Mouse (Mus musculus) heart, embryonic 15.5 days (tissue): ENCODE results near the gene Ipo8. TPM values are rescaled to one million over a fixed set of nuclear protein-coding genes. Genes with fewer than 3 reads are reported as not detected.

Source experiments
- ATAC-seq: fragments of 200-750 bp; cut with Nextera tagmentation; replicated peaks from 2 replicates; pipeline ENCODE4 v1.8.0; 2017; ENCODE audit warnings: low read depth, moderate TSS enrichment; ENCODE audit not compliant: insufficient number of reproducible peaks, insufficient read depth, low FRiP score
- H3K27ac ChIP-seq: fragments of 300-500 bp; sonication (generic); 2 replicates; pipeline ENCODE4 v1.5.1; 2015; ENCODE audit warnings: mild to moderate bottlenecking, inconsistent platforms
- H3K27me3 ChIP-seq: fragments of 300-500 bp; sonication (generic); 2 replicates; pipeline ENCODE4 v1.6.1; 2015; ENCODE audit warnings: inconsistent platforms
- H3K36me3 ChIP-seq: fragments of 300-500 bp; sonication (generic); 2 replicates; pipeline ENCODE4 v1.6.1; 2015; ENCODE audit warnings: mild to moderate bottlenecking, inconsistent platforms
- H3K4me1 ChIP-seq: fragments of 300-500 bp; sonication (generic); replicated peaks from 2 replicates; pipeline ENCODE4 v1.6.1; 2015; ENCODE audit warnings: inconsistent platforms
- H3K4me2 ChIP-seq: fragments of 300-500 bp; sonication (generic); 2 replicates; pipeline ENCODE4 v1.6.1; 2015; ENCODE audit warnings: inconsistent platforms, mild to moderate bottlenecking, moderate library complexity
- H3K4me3 ChIP-seq: fragments of 300-500 bp; sonication (generic); 2 replicates; pipeline ENCODE4 v1.5.1; 2015; ENCODE audit warnings: mild to moderate bottlenecking, inconsistent platforms
- H3K9ac ChIP-seq: fragments of 300-500 bp; sonication (generic); 2 replicates; pipeline ENCODE4 v1.6.1; 2015; ENCODE audit warnings: mild to moderate bottlenecking, inconsistent platforms
- H3K9me3 ChIP-seq: fragments of 300-500 bp; sonication (generic); replicated peaks from 2 replicates; pipeline ENCODE4 v1.6.1; 2016; ENCODE audit warnings: inconsistent platforms
- WGBS: fragments of 180-500 bp; shearing (Covaris S2); methylation state at CpG from one replicate; pipeline ENCODE4 v1.1.7; 2015; ENCODE audit warnings: mixed read lengths; 5-methylcytosine and 5-hydroxymethylcytosine counted together
- polyA plus RNA-seq: library from polyadenylated mRNA; unstranded; fragments of >200 nt; fragmentation: Nextera tagmentation; extraction: Ambion mirVana; gene quantifications from 2 replicates; pipeline ENCODE4 v1.2.1, GENCODE M21; 2015

Ipo8 gene
- polyA plus RNA-seq, 1 experiment from 2014 or later: 17.1 TPM

GRCm38 (mm10) chr6:148751400-148751799, 79.9 kb downstream of the Ipo8 start:
- Histone ChIP-seq H3K4me3 (no peak overlapping the region), H3K36me3 (no peaks in the 10 kb centered on the region), H3K4me1 (no peaks in the 10 kb centered on the region), H3K27ac (no peak overlapping the region), H3K4me2 (no peak overlapping the region), H3K9me3 (no peaks in the 10 kb centered on the region), H3K27me3 (no peaks in the 10 kb centered on the region), H3K9ac (no peak overlapping the region)
- ATAC-seq: no peak
- WGBS: 62% methylated on average over 2 of the region's 2 CpGs

- no peaks in the 10 kb centered on the region for H3K36me3 ChIP-seq
- no peaks in the 10 kb centered on the region for H3K27me3 ChIP-seq
- no peak overlapping the region for H3K9ac ChIP-seq
- no peaks in the 10 kb centered on the region for H3K9me3 ChIP-seq
- no peak overlapping the region for H3K4me2 ChIP-seq
- no peaks in the 10 kb centered on the region for H3K4me1 ChIP-seq
- ATAC-seq: no peak
- no peak overlapping the region for H3K4me3 ChIP-seq
- WGBS: 73% methylated on average over 3 of the region's 3 CpGs
- no peak overlapping the region for H3K27ac ChIP-seq
Observed at GRCm38 (mm10) chr6:148750183-148750582, 81.1 kb downstream of the Ipo8 start.

GRCm38 (mm10) chr6:148740521-148741226, 90.6 kb downstream of the Ipo8 start:
- 60% methylated on average over 8 of the region's 8 CpGs for WGBS
- no peak overlapping the region for H3K4me2 ChIP-seq
- no peak for ATAC-seq

GRCm38 (mm10) chr6:148736390-148736789, 94.9 kb downstream of the Ipo8 start:
- 63% methylated on average over 1 of the region's 1 CpGs for WGBS
- ATAC-seq: no peak
- no peak overlapping the region for H3K27ac ChIP-seq
- H3K9ac ChIP-seq: no peak overlapping the region
- H3K27me3 ChIP-seq: no peaks in the 10 kb centered on the region
- H3K36me3 ChIP-seq: no peaks in the 10 kb centered on the region
- 0 out of 2 replicates have a peak, but pooled peaks cover 6% of the 10 kb centered on the region for H3K4me1 ChIP-seq
- H3K4me2 ChIP-seq: no peak overlapping the region
- no peaks in the 10 kb centered on the region for H3K9me3 ChIP-seq
- H3K4me3 ChIP-seq: no peak overlapping the region

More at GRCm38 (mm10) chr6:148740521-148741226, 90.6 kb downstream of the Ipo8 start:
- Histone ChIP-seq H3K36me3 (no peaks in the 10 kb centered on the region), H3K4me3 (no peak overlapping the region), H3K4me1 (0 out of 2 replicates have a peak, but pooled peaks cover 6% of the 10 kb centered on the region), H3K27ac (no peak overlapping the region), H3K27me3 (no peaks in the 10 kb centered on the region), H3K9ac (no peak overlapping the region), H3K9me3 (no peaks in the 10 kb centered on the region)

GRCm38 (mm10) chr6:148734012-148734411, 97.3 kb downstream of the Ipo8 start:
- Histone ChIP-seq H3K4me3 (no peak overlapping the region), H3K4me2 (no peak overlapping the region), H3K9ac (no peak overlapping the region), H3K36me3 (no peaks in the 10 kb centered on the region), H3K27ac (no peak overlapping the region), H3K4me1 (no peaks in the 10 kb centered on the region), H3K27me3 (no peaks in the 10 kb centered on the region), H3K9me3 (no peaks in the 10 kb centered on the region)
- WGBS: 92% methylated on average over 20 of the region's 20 CpGs
- ATAC-seq: no peak

- Histone ChIP-seq H3K27ac (no peak overlapping the region), H3K4me1 (no peaks in the 10 kb centered on the region), H3K4me2 (no peak overlapping the region), H3K9me3 (no peaks in the 10 kb centered on the region), H3K4me3 (no peak overlapping the region), H3K9ac (no peak overlapping the region), H3K36me3 (no peaks in the 10 kb centered on the region), H3K27me3 (no peaks in the 10 kb centered on the region)
- WGBS: 70% methylated on average over 1 of the region's 1 CpGs
- ATAC-seq: no peak
Observed at GRCm38 (mm10) chr6:148732920-148733319, 98.3 kb downstream of the Ipo8 start.

GRCm38 (mm10) chr6:148728571-148728970, 102.7 kb downstream of the Ipo8 start:
- H3K9ac ChIP-seq: no peak overlapping the region
- no peaks in the 10 kb centered on the region for H3K27me3 ChIP-seq
- no peak overlapping the region for H3K4me3 ChIP-seq
- H3K36me3 ChIP-seq: no peaks in the 10 kb centered on the region
- no peak overlapping the region for H3K4me2 ChIP-seq
- no peaks in the 10 kb centered on the region for H3K9me3 ChIP-seq
- no peak for ATAC-seq
- 51% methylated on average over 3 of the region's 3 CpGs for WGBS
- no peaks in the 10 kb centered on the region for H3K4me1 ChIP-seq
- no peak overlapping the region for H3K27ac ChIP-seq

GRCm38 (mm10) chr6:148727871-148728524, 103.3 kb downstream of the Ipo8 start:
- no peaks in the 10 kb centered on the region for H3K36me3 ChIP-seq
- no peaks in the 10 kb centered on the region for H3K27me3 ChIP-seq
- 50% methylated on average over 6 of the region's 6 CpGs for WGBS
- H3K4me3 ChIP-seq: no peak overlapping the region
- no peaks in the 10 kb centered on the region for H3K9me3 ChIP-seq
- no peak overlapping the region for H3K27ac ChIP-seq
- no peak overlapping the region for H3K9ac ChIP-seq
- no peaks in the 10 kb centered on the region for H3K4me1 ChIP-seq
- no peak for ATAC-seq
- no peak overlapping the region for H3K4me2 ChIP-seq

GRCm38 (mm10) chr6:148724453-148724852, 106.8 kb downstream of the Ipo8 start:
- Histone ChIP-seq H3K27ac (no peak overlapping the region), H3K4me1 (no peaks in the 10 kb centered on the region), H3K36me3 (no peaks in the 10 kb centered on the region), H3K9ac (no peak overlapping the region), H3K27me3 (no peaks in the 10 kb centered on the region), H3K9me3 (no peaks in the 10 kb centered on the region), H3K4me2 (no peak overlapping the region), H3K4me3 (no peak overlapping the region)
- no peak for ATAC-seq
- 78% methylated on average over 3 of the region's 3 CpGs for WGBS

Other genes starting within 250 kb of the Ipo8 start
- 10.7 and 12.7 TPM in 2 replicates for gene Caprin2, start 64.8 kb upstream of the Ipo8 start, polyA plus RNA-seq
- gene Sinhcaf, start 115.0 kb upstream of the Ipo8 start, polyA plus RNA-seq: 44.6 and 54.0 TPM in 2 replicates